Mouse (Mus musculus): Measurements from ENCODE around the gene Tmem60. TPM values are rescaled to one million over a fixed set of nuclear protein-coding genes. Genes with fewer than 3 reads are reported as not detected.

The Tmem60 gene
- polyA plus RNA-seq, 2 experiments = 36.2 to 58.4 TPM

DNA sequence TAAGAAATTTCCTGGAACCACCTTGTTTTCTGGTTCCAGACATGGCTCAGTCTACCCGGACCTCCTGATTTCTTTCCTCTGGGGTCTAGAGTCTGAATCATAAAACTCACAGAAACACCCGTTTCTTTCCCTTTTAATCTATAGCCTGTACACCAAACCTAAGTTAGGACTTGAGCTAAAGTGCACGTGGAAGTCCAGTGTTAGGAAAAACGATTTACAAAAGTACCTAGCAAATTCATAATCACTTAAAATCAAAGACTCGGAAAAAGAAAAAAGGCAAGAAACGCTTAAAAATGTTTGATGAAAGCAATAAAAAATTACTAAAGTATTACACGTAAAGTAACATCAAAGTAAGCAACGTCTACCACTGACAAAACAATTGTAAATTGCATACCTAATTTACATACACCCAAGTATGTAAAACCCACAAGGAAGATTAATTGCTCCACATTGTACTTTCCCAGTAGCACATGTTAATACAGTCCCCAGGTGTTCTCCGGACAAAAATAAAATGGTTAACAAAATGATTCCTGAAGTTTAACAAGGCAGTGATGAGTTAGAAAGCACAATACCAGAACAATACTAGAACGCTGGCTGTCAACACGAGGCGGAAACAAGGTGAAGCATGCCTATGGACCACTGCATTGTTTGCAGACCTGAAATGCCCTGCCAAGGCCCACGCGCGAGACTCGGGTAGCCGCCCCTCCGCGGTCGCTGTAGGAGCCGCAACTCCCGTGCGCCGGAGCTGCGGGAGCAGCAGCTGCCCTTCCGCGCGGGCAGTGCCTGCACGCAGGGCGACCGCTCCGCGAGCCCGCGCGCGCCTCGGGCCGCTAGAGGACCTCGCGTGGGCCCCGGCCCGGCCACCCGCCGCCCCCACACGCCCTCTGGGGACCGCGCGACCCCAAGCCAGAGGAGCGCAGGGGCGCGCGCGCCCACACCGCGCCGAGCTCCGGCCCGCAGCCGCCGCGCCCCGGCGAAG is 905 bp upstream of the Tmem60 start:
- H3K9ac ChIP-seq (ENCODE audit: low read depth, low read length, severe bottlenecking) = peak overlapping the region; percentile 86
- 1% methylated on average over 29 of the region's 64 CpGs for WGBS
- H3K27me3 ChIP-seq (ENCODE audit: control insufficient read depth, insufficient read depth, low read length) = no peaks in the 10 kb centered on the region
- TF ChIP-seq POLR2A (IDR thresholded peaks at IDR 0.05; ENCODE audit: borderline replicate concordance, extremely low read depth, insufficient read depth, insufficient read length) = no peak
- peak overlapping the region; percentile 73 for H3K4me2 ChIP-seq (replicated peaks; ENCODE audit: low read depth, low read length, severe bottlenecking)
- ATAC-seq (ENCODE audit: low FRiP score, low read depth) (no peak), DNase-seq (ENCODE audit: low spot score) (peak; percentile 49)
- peaks cover 19% of the 10 kb centered on the region for H3K4me1 ChIP-seq (ENCODE audit: control insufficient read depth, insufficient read depth, low read length)
- peak overlapping the region; percentile 88 for H3K27ac ChIP-seq (replicated peaks; ENCODE audit: low read depth, low read length)
- H3K36me3 ChIP-seq (ENCODE audit: control insufficient read depth, insufficient read depth, low read length) = no peaks in the 10 kb centered on the region
- no peaks in the 10 kb centered on the region for H3K9me3 ChIP-seq (ENCODE audit: control insufficient read depth, low read length)
- peak overlapping the region; percentile 79 for H3K4me3 ChIP-seq (replicated peaks; ENCODE audit: low read length)

DNA sequence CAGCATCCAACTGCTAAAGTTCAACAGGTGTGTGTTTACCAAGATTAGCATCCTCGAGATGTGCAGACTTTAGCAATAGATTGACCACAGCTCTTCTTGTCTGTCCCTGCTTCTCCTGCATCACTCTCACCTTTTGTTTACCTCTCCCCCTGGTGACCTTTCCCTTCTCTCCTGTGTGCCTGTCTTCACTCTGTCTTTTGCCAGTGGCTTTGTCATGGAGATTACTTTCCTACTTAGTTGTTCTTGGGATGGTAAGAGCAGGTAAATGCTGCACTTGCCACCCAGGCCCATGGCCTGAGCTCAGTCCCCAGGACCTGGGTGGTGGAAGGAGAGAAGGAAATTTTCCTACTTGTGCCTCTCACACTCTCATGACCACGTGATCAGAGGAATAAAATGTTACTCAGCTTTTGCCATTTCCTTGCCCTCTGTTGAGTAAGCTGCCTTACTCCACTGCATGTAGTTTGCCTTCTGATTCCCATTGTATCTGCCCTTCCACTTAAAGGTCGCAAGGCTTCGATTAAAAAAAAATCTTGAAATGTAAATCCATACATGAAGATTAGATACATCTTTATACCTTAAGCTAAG is 2.1 kb downstream of the Tmem60 start:
- no peak for ATAC-seq (ENCODE audit: low FRiP score, low read depth)
- Histone ChIP-seq H3K36me3 (ENCODE audit: control insufficient read depth, insufficient read depth, low read length) (peaks cover 5% of the 10 kb centered on the region), H3K4me1 (ENCODE audit: control insufficient read depth, insufficient read depth, low read length) (peaks cover 19% of the 10 kb centered on the region), H3K9ac (ENCODE audit: low read depth, low read length, severe bottlenecking) (no peak overlapping the region), H3K27me3 (ENCODE audit: control insufficient read depth, insufficient read depth, low read length) (no peaks in the 10 kb centered on the region), H3K4me3 (replicated peaks; ENCODE audit: low read length) (no peak overlapping the region), H3K9me3 (ENCODE audit: control insufficient read depth, low read length) (no peaks in the 10 kb centered on the region), H3K27ac (replicated peaks; ENCODE audit: low read depth, low read length) (no peak overlapping the region), H3K4me2 (replicated peaks; ENCODE audit: low read depth, low read length, severe bottlenecking) (0 out of 2 replicates have a peak overlapping the region, but pooled peaks have one; percentile 74)
- no peak for DNase-seq (ENCODE audit: low spot score)
- no peak for TF ChIP-seq POLR2A (IDR thresholded peaks at IDR 0.05; ENCODE audit: borderline replicate concordance, extremely low read depth, insufficient read depth, insufficient read length)
- WGBS = 78% methylated on average over 4 of the region's 4 CpGs

DNA sequence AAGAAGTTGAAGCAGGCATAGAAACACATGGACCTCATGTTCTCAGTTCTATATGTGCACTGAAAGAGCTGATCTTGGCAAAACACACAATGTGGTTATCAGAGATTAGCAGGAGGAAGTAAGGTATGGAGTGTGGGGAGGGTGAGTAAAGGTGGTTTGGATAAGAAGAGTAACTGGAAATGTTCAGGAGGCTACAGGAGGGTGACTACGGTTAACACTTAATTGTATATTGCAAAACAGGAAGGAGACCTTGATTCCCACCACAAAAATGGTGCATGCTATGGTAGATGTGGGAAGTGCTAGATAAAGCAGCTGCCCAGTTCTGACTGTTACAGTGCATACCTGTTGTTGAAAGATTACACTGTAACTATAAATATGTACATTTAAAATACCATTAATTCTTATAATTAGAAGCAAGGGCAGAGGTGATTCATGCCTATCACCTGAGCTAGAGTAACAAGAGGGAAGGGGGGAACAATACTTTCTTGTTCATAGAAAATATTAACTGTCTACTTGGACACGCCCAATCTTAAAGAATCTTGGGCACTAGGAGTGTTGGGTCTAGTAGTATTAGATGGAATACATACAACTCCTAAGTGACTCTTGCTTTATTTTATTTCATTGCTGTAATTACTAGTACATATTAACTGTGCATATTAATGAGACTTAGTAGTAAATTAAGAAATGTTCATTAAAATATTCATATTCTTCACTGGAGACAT is 15.6 kb downstream of the Tmem60 start:
- Histone ChIP-seq H3K27me3 (ENCODE audit: control insufficient read depth, insufficient read depth, low read length) (no peaks in the 10 kb centered on the region), H3K27ac (replicated peaks; ENCODE audit: low read depth, low read length) (no peak overlapping the region), H3K4me3 (replicated peaks; ENCODE audit: low read length) (no peak overlapping the region), H3K9ac (ENCODE audit: low read depth, low read length, severe bottlenecking) (no peak overlapping the region), H3K4me2 (replicated peaks; ENCODE audit: low read depth, low read length, severe bottlenecking) (no peak overlapping the region), H3K4me1 (ENCODE audit: control insufficient read depth, insufficient read depth, low read length) (no peaks in the 10 kb centered on the region), H3K36me3 (ENCODE audit: control insufficient read depth, insufficient read depth, low read length) (peaks cover 41% of the 10 kb centered on the region), H3K9me3 (ENCODE audit: control insufficient read depth, low read length) (no peaks in the 10 kb centered on the region)
- WGBS = 94% methylated on average over 2 of the region's 2 CpGs
- no peak for ATAC-seq (ENCODE audit: low FRiP score, low read depth)
- no peak for DNase-seq (ENCODE audit: low spot score)
- no peak for TF ChIP-seq POLR2A (IDR thresholded peaks at IDR 0.05; ENCODE audit: borderline replicate concordance, extremely low read depth, insufficient read depth, insufficient read length)

DNA sequence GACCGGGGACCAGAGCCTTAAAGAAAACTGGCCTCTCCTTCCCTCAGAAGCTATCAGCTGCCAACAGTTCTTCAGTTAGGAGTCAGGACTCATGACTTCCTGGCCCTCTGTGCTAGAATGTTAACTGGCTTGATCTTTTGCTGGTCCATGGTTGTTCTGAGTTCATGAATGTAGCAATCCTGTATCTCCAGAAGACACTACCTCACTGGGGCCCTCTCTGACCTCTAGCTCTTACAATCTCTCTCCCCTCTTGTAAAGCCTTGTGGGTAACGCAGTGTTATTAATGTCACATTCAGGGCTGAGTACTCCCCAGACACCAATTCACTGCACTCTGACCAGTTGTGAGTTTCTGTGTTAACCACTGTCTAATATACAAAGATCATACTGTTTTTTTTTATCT is 22.7 kb downstream of the Tmem60 start:
- no peak overlapping the region for H3K9ac ChIP-seq (ENCODE audit: low read depth, low read length, severe bottlenecking)
- H3K4me1 ChIP-seq (ENCODE audit: control insufficient read depth, insufficient read depth, low read length) = no peaks in the 10 kb centered on the region
- no peaks in the 10 kb centered on the region for H3K9me3 ChIP-seq (ENCODE audit: control insufficient read depth, low read length)
- H3K27ac ChIP-seq (replicated peaks; ENCODE audit: low read depth, low read length) = no peak overlapping the region
- no peak overlapping the region for H3K4me2 ChIP-seq (replicated peaks; ENCODE audit: low read depth, low read length, severe bottlenecking)
- H3K27me3 ChIP-seq (ENCODE audit: control insufficient read depth, insufficient read depth, low read length) = no peaks in the 10 kb centered on the region
- no peak for ATAC-seq (ENCODE audit: low FRiP score, low read depth)
- peaks cover 37% of the 10 kb centered on the region for H3K36me3 ChIP-seq (ENCODE audit: control insufficient read depth, insufficient read depth, low read length)
- no peak for DNase-seq (ENCODE audit: low spot score)
- 86% methylated on average over 2 of the region's 2 CpGs for WGBS
- TF ChIP-seq POLR2A (IDR thresholded peaks at IDR 0.05; ENCODE audit: borderline replicate concordance, extremely low read depth, insufficient read depth, insufficient read length) = no peak
- H3K4me3 ChIP-seq (replicated peaks; ENCODE audit: low read length) = no peak overlapping the region

DNA sequence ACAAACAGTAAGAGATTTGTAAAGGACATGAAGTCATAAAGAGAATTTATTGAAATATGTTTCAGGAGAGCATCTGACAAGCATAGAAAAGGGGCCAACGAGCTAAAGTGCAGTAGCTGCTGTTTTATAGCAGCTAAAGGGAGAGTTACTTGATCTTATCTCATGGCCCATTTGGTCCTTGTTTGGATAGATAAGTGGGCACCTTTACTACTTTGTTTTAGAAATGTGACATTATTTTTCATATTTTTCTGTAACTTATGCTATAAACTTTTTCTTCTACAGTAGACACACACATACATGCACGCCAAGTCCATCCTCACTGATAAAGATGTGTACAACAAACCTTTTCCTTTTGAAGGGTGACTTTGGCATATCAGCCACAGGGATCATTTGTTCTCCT is 23.4 kb downstream of the Tmem60 start:
- 69% methylated on average over 2 of the region's 2 CpGs for whole genome bisulfite sequencing
- H3K36me3 ChIP-seq (ENCODE audit: control insufficient read depth, insufficient read depth, low read length) = peaks cover 34% of the 10 kb centered on the region

More for the DNA sequence above, 23.4 kb downstream of the Tmem60 start:
- H3K27me3 ChIP-seq (ENCODE audit: control insufficient read depth, insufficient read depth, low read length) = no peaks in the 10 kb centered on the region
- DNase-seq (ENCODE audit: low spot score) (no peak), ATAC-seq (ENCODE audit: low FRiP score, low read depth) (no peak)
- no peaks in the 10 kb centered on the region for H3K9me3 ChIP-seq (ENCODE audit: control insufficient read depth, low read length)
- no peak overlapping the region for H3K4me3 ChIP-seq (replicated peaks; ENCODE audit: low read length)
- H3K4me1 ChIP-seq (ENCODE audit: control insufficient read depth, insufficient read depth, low read length) = no peaks in the 10 kb centered on the region
- no peak overlapping the region for H3K4me2 ChIP-seq (replicated peaks; ENCODE audit: low read depth, low read length, severe bottlenecking)
- no peak overlapping the region for H3K27ac ChIP-seq (replicated peaks; ENCODE audit: low read depth, low read length)
- TF ChIP-seq POLR2A (IDR thresholded peaks at IDR 0.05; ENCODE audit: borderline replicate concordance, extremely low read depth, insufficient read depth, insufficient read length) = no peak
- H3K9ac ChIP-seq (ENCODE audit: low read depth, low read length, severe bottlenecking) = no peak overlapping the region

Measured in limb, embryonic 14.5 days (tissue).